Mouse (Mus musculus): ENCODE measurements at regions not wholly inside any gene's neighbourhood (a gene's known extent, or its start where the extent isn't known, plus 50 kb on each side); places are given as distances from the start of the nearest gene placed in this dataset.
A peak's percentile ranks its signal among the peaks of the same experiment; 100 is the strongest.

DNA sequence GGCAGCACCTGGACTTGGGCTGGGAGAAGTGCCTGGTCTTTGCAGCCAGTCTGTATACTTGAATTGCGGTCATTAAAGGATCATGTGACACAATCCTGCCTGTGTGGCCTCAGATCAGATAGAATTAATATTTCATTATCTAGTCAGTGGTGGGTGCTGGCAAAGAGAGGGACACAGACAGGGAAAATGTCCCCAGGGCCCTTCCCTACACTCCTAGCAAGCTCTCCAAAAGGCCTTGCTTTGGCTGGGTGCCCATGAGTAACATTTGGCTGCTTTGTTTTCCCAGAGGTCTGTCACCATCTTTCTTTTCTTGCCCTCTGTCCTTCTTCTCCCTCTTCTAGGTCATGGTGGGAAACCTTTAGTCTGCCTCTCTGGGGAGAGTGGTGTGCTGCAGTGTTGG, 260.3 kb downstream of the Bcl11a start:
- no peak for DNase-seq (ENCODE audit: low spot score in 2 of 2)

DNA sequence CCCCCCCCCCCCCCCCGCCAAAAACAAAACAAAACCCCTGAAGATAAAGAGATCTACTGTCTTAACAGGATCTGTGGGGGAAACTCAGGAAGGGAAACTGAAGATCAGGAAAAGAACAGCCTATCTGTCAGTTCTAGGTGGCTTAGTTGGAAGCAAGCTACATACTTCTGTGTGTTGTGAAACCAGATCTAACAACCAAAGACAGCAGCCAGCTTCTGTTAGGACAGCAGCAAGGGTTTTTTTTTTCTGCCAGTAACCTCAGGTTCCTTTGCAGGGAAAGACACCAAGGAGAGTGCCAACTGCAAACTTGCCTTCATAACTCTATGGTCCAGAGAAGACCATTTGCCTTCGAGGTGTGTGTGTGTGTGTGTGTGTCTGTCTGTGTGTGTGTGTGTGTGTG, 261.2 kb downstream of the Bcl11a start:
- DNase-seq (ENCODE audit: low spot score in 2 of 2) = no peak

DNA sequence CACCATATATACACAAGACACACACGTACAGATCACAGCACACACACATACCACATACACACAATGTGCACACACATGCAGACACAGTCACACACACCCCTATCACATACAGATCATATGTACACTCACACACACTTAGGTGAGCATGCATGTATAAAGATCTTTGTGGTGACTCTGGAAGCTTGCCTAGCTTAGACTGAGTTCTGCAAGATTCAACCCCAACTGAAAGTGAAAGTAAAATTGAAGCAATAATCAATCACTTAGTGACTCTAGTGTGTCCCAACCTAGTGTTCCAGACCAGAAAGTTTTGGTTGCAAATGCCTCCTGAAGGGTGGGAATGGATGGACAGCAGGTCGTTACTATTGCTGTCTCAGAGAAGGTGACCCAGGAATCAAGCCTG, 262.8 kb downstream of the Bcl11a start:
- no peak for DNase-seq (ENCODE audit: low spot score in 2 of 2)

- DNase-seq (ENCODE audit: low spot score in 2 of 2) = no peak
Observed at GRCm38 (mm10) chr11:24341650-24342049, 263.8 kb downstream of the Bcl11a start.

DNA sequence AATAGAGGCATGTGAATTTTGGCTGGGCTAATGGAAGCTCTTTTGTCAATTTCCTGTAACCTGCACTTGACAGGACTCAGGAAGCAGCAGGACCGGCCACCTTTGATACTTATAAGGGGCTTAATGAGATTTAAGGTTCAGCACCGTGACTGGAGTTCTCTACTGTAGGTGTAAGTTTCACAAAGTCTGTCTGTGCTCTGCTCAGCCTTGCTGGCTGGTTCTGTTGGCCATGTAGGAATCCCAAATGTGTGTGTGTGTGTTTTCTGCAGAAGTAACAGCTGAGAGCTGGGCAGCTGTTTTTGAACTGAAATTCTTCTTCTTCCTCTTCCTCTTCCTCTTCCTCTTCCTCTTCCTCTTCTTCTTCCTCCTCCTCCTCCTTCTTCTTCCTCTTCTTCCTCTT, 264.3 kb downstream of the Bcl11a start:
- DNase-seq (ENCODE audit: low spot score in 2 of 2) = no peak

GRCm38 (mm10) chr11:24342732-24343131, 264.9 kb downstream of the Bcl11a start:
- DNase-seq (ENCODE audit: low spot score in 2 of 2) = no peak

DNA sequence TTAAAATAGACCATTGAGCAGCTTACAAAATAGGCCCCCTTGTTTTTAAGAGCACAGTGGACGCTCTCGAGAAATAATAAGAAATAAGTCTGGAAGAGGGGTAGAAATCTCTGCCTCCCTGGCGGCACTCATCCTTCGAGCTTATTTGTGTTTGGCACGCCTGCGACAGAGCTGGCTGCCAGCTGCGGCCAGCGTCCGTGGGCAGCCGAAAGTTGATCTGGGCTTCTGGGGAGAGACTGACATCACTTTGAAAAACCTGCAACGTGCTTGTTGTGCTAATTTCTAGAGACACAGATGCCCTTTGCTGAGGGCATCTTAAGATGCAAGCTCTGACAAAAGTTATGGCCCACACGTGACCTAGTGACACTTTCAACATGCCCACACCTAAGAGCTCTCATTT, 269.4 kb downstream of the Bcl11a start:
- no peak for DNase-seq (ENCODE audit: low spot score in 2 of 2)

DNA sequence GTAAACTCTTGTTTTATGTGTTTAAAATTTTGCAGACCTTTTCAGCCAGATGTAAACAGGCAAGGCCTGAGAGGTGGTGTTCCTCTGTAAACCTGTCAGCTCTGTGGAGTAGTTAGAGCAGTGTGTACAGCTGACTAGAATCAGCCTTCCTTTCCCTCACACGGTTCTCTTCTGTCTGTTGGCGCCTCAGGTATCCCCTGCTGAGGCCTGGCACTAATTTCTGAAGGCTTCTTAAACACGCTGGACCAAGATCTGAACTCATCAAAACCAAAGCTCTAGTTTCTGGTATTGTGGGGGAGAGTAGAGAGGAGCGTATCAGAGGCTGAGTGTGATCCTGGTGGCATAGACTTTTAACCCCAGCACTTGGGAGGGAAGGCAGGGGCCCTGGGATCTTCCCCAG, 270.9 kb downstream of the Bcl11a start:
- no peak for DNase-seq (ENCODE audit: low spot score in 2 of 2)

- no peak for DNase-seq (ENCODE audit: low spot score in 2 of 2)
Observed at GRCm38 (mm10) chr11:24349967-24350643, 272.2 kb downstream of the Bcl11a start.

DNA sequence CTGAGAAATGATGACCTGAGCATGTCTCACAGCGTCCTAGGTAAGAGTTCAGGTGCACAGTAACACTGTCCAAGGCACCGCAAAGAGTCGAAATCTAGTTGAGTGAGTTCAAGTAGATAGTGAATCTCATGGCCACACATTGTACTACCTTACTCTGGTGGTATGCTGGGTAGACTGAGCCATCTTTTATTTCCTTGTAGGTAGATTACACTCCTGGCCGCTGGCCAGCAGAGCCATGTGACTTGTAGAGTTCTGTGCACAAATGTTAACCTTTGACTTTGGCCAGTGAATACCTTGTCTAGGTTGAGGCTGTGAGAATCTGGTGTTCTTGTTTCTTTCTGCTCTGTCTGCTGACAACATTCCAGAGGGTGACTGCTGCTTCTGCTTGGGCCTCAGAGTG, 273.0 kb downstream of the Bcl11a start:
- no peak for DNase-seq (ENCODE audit: low spot score in 2 of 2)

DNA sequence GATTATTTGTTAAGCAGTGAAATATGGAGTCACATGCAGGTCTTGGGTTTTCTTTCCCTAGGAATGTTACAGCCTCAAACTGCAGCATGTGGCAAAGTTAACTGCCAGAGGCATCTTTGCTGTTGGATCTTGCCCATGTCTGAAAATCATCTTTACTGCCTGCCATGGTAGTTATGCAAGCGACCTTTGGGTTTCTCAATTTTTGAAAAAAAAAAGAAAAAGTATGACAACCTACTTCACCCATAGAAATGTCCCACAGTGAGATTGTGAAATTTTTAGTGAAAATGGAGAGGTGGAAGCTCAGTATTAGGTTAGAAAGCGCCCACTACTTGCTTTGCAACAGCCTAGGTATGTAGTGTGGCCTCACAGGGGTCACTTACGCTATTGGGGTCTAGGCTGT, 274.2 kb downstream of the Bcl11a start:
- no peak for DNase-seq (ENCODE audit: low spot score in 2 of 2)

GRCm38 (mm10) chr11:24353056-24353455, 275.2 kb downstream of the Bcl11a start:
- peak; percentile 18 to 55 for DNase-seq (ENCODE audit: low spot score in 2 of 2)

GRCm38 (mm10) chr11:24357388-24357787, 279.5 kb downstream of the Bcl11a start:
- DNase-seq (ENCODE audit: low spot score in 2 of 2) = no peak

DNA sequence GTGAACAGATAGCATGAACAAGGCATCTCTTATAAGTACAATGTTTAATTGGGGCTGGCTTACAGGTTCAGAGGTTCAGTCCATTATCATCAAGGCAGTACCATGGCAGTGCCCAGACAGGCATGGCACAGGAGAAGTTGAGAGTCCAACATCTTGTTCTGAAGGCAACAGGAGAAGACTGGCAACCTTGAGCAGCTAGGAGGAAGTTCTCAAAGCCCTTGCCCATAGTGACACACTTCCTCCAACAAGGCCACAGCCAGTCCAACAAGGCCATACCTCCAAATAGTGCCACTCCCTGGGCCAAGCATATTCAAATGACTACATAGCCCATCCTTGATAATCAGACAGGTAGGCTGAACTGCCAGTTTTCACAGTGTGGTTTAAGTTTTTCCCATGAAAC, 281.2 kb downstream of the Bcl11a start:
- DNase-seq (ENCODE audit: low spot score in 2 of 2) = no peak

GRCm38 (mm10) chr11:24361998-24362687, 284.3 kb downstream of the Bcl11a start:
- DNase-seq (ENCODE audit: low spot score in 2 of 2) = no peak

- no peak for DNase-seq (ENCODE audit: low spot score in 2 of 2)
Observed at GRCm38 (mm10) chr11:24362688-24363035, 284.8 kb downstream of the Bcl11a start.

DNA sequence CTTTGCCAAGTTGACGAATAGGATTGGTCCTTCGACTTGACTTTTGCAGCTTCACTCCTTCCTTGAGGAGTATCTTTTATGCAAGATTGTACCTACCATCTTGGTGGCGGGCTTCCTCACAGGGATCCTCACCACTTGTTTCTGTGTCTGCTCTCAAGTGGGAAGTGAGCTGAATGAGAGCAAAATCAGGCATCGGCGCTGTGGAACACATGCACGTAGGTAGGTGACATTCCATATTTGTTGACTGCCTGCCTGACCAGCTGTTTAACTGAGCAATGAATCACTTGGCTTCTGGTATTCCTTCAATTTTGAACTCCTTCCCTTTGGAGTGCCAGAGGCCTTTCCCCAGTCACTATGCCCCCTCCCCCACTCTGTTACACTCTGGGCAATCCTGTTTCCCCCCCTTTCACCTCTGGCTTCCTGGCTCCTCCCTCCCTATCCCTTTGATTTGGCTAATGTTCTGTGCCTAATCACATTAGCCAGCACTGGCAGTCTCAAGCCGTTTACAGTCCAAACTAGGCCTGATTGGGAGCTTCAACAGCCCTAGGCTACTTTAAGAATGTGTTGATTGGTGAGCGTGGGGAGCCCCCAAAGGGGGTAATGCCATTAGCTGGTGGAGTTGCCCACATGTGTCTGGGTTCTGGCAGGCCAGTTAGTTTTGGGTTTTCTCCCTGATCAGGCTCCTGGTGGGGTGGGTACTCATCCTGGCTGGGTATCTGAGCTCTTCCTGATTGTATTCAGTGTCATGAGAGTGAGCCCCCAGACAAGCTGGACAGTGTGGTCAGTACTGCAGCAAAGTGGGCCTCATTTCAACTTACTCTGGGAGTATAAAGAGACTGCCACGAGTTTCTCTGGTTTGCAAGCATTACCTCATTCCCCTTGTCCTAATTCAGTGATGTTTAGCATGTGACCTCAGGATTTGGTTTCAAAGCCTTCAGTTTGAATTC, 285.8 kb downstream of the Bcl11a start:
- DNase-seq (ENCODE audit: low spot score in 2 of 2) = peak; percentile 31 to 38

- no peak for DNase-seq (ENCODE audit: low spot score in 2 of 2)
Observed at GRCm38 (mm10) chr11:24370198-24370860, 292.5 kb downstream of the Bcl11a start.

DNA sequence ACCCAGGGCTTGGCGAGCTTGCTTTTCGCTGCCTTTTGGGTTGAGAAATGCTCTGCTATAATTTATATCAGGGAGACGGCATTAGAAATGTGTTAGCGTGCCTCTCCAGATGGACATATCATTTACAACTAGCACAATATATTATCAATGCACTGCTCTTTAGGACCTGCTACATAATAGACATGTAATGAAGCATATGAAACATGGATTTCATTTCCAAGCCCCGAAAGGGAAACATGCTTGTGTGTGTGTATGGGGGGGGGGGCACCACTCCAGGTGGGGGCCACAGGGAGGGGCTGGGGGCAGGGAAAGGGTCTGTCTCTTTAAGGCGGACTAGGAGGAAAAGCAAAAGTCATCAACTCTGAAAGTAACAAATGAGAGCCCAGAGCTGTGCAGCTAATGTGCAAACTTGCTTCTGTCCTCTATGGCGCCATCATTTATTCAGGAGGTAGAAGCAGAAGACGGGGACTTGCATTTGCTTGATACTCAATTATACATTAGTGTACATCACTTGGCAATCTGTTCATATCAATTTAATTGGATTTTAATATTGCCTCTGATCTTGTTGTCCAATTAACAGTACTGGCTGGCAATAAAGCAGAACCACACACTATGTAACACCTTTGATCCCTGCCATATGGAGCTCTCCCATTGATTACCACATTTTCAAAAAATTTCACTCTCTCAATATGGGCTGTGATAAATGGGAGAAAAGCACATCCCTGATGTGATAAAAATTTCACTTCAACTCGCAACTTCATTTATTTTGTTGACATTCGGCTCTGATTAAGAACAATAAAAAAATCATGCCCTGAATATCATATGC, 293.2 kb downstream of the Bcl11a start:
- DNase-seq (ENCODE audit: low spot score in 2 of 2) = no peak

DNA sequence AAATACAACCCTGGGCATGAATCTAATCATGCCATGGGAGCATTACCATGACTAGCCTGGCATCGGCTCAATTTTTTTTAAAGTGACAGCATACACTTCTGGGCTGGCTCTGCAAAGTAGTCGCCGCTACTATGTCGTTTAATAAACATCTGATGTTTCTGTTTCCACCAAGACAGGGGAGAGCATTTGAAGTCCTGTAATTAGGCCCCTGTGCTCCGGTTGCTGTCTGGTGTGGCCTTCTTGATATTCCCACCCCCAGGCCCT, 293.8 kb downstream of the Bcl11a start:
- DNase-seq (ENCODE audit: low spot score in 2 of 2) = no peak

- no peak for DNase-seq (ENCODE audit: low spot score in 2 of 2)
Observed at GRCm38 (mm10) chr11:24371963-24372362, 294.1 kb downstream of the Bcl11a start.

Measured in layer of hippocampus, adult 18-20 months (tissue).